Mouse (Mus musculus) embryonic fibroblast, embryonic 13.5 days (primary cell): ENCODE data around the gene Apol7a.

ENCODE experiments used
- CTCF ChIP-seq: IDR thresholded peaks from 2 replicates; pipeline ENCODE4 v1.5.1; 2011; ENCODE audit warnings: mild to moderate bottlenecking, control low read depth, low read length, moderate library complexity, borderline replicate concordance; ENCODE audit not compliant: insufficient read depth
- POLR2A ChIP-seq: IDR thresholded peaks from 2 replicates; pipeline ENCODE4 v1.6.1; 2011; ENCODE audit warnings: low read depth, mild to moderate bottlenecking, control low read depth, low read length, moderate library complexity

DNA sequence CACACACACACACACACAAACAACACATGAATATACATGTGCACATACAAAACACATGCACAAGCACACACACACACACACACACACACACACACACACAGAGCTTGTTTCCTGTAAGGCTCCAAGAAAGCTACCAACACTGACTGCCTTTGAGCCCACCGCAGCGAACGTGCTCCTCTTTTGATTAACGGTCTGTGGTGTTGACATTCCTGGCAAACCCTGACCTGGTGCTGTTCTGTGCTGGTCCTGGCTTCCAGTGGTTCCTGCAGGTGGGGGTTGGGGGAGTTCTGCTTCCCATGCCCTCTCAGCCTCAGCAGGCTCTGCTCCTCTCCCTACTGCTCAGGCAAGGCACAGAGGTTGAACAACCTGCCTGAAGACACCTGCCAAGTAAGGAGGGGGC lies 45.1 kb downstream of the Apol7a start:
- TF ChIP-seq CTCF, result no peak
- TF ChIP-seq POLR2A, result no peak
